Mouse (Mus musculus): ENCODE data around the gene Olfr799. TPM values are rescaled to one million over a fixed set of nuclear protein-coding genes. Genes with fewer than 3 reads are reported as not detected.

The Olfr799 gene
- not detected in 2 replicates for polyA plus RNA-seq (2012; ENCODE audit: low replicate concordance)

GRCm38 (mm10) chr10:129637184-129637583 is at the start of gene Olfr799:
TSS of gene Olfr799 (plus strand) at chr10:129637484.

GRCm38 (mm10) chr10:129612470-129612869 is 24.8 kb upstream of the Olfr799 start, which contains the start of gene Olfr796:
TSS of gene Olfr796 (minus strand) at chr10:129612570.

GRCm38 (mm10) chr10:129627834-129628233 is 9.4 kb upstream of the Olfr799 start, which contains the start of gene Olfr798:
TSS of gene Olfr798 (minus strand) at chr10:129627934.

GRCm38 (mm10) chr10:129657394-129657793 is 20.1 kb downstream of the Olfr799 start, which contains the start of gene Olfr800:
TSS of gene Olfr800 (plus strand) at chr10:129657694.

GRCm38 (mm10) chr10:129673765-129674164 is 36.5 kb downstream of the Olfr799 start, which contains the start of gene Olfr801:
TSS of gene Olfr801 (minus strand) at chr10:129673865.

GRCm38 (mm10) chr10:129688069-129688468 is 50.8 kb downstream of the Olfr799 start, which contains the start of gene Olfr802:
TSS of gene Olfr802 (minus strand) at chr10:129688169.

GRCm38 (mm10) chr10:129694186-129694585 is 56.9 kb downstream of the Olfr799 start, which contains the start of gene Olfr803:
TSS of gene Olfr803 (minus strand) at chr10:129694286.

Other genes starting within 250 kb of the Olfr799 start
- gene Olfr785, start 232.1 kb upstream of the Olfr799 start, polyA plus RNA-seq (2012; ENCODE audit: low replicate concordance) = not detected in 2 replicates
- gene Olfr786, start 210.2 kb upstream of the Olfr799 start, polyA plus RNA-seq (2012; ENCODE audit: low replicate concordance) = not detected in 2 replicates
- gene Olfr787, start 175.6 kb upstream of the Olfr799 start, polyA plus RNA-seq (2012; ENCODE audit: low replicate concordance) = not detected in 2 replicates
- gene Olfr788, start 166.5 kb upstream of the Olfr799 start, polyA plus RNA-seq (2012; ENCODE audit: low replicate concordance) = not detected in 2 replicates
- gene Olfr789, start 152.7 kb upstream of the Olfr799 start, polyA plus RNA-seq (2012; ENCODE audit: low replicate concordance) = not detected in 2 replicates
- not detected in 2 replicates for gene Olfr790, start 139.0 kb upstream of the Olfr799 start, polyA plus RNA-seq (2012; ENCODE audit: low replicate concordance)
- gene Olfr791, start 115.7 kb upstream of the Olfr799 start, polyA plus RNA-seq (2012; ENCODE audit: low replicate concordance) = not detected in 2 replicates
- not detected in 2 replicates for gene Olfr792, start 98.3 kb upstream of the Olfr799 start, polyA plus RNA-seq (2012; ENCODE audit: low replicate concordance)
- not detected in 2 replicates for gene Olfr794, start 69.8 kb upstream of the Olfr799 start, polyA plus RNA-seq (2012; ENCODE audit: low replicate concordance)
- not detected in 2 replicates for gene Olfr796, start 24.9 kb upstream of the Olfr799 start, polyA plus RNA-seq (2012; ENCODE audit: low replicate concordance)
- not detected in 2 replicates for gene Olfr798, start 9.6 kb upstream of the Olfr799 start, polyA plus RNA-seq (2012; ENCODE audit: low replicate concordance)
- gene Olfr800, start 20.2 kb downstream of the Olfr799 start, polyA plus RNA-seq (2012; ENCODE audit: low replicate concordance) = not detected in 2 replicates
- gene Olfr801, start 36.4 kb downstream of the Olfr799 start, polyA plus RNA-seq (2012; ENCODE audit: low replicate concordance) = not detected in 2 replicates
- 0.15 TPM in 1 of 2 replicates, not detected in the other for gene Olfr802, start 50.7 kb downstream of the Olfr799 start, polyA plus RNA-seq (2012; ENCODE audit: low replicate concordance)
- not detected in 2 replicates for gene Olfr803, start 56.8 kb downstream of the Olfr799 start, polyA plus RNA-seq (2012; ENCODE audit: low replicate concordance)
- not detected in 2 replicates for gene Olfr804, start 65.7 kb downstream of the Olfr799 start, polyA plus RNA-seq (2012; ENCODE audit: low replicate concordance)
- not detected in 2 replicates for gene Olfr805, start 91.9 kb downstream of the Olfr799 start, polyA plus RNA-seq (2012; ENCODE audit: low replicate concordance)
- gene Olfr806, start 104.4 kb downstream of the Olfr799 start, polyA plus RNA-seq (2012; ENCODE audit: low replicate concordance) = not detected in 2 replicates
- gene Olfr807, start 120.3 kb downstream of the Olfr799 start, polyA plus RNA-seq (2012; ENCODE audit: low replicate concordance) = not detected in 2 replicates
- not detected in 2 replicates for gene Olfr808, start 128.0 kb downstream of the Olfr799 start, polyA plus RNA-seq (2012; ENCODE audit: low replicate concordance)
- gene Olfr809, start 137.2 kb downstream of the Olfr799 start, polyA plus RNA-seq (2012; ENCODE audit: low replicate concordance) = not detected in 2 replicates
- gene Olfr810, start 157.4 kb downstream of the Olfr799 start, polyA plus RNA-seq (2012; ENCODE audit: low replicate concordance) = not detected in 2 replicates
- gene Olfr811, start 166.9 kb downstream of the Olfr799 start, polyA plus RNA-seq (2012; ENCODE audit: low replicate concordance) = not detected in 2 replicates
- gene Olfr812, start 208.6 kb downstream of the Olfr799 start, polyA plus RNA-seq (2012; ENCODE audit: low replicate concordance) = not detected in 2 replicates
- not detected in 2 replicates for gene Olfr813, start 217.9 kb downstream of the Olfr799 start, polyA plus RNA-seq (2012; ENCODE audit: low replicate concordance)
- not detected in 2 replicates for gene Olfr814, start 242.4 kb downstream of the Olfr799 start, polyA plus RNA-seq (2012; ENCODE audit: low replicate concordance)